Mouse (Mus musculus) hindbrain, embryonic 14.5 days (tissue): ENCODE measurements around the gene Kpna7. TPM values are rescaled to one million over a fixed set of nuclear protein-coding genes. Genes with fewer than 3 reads are reported as not detected.

ENCODE experiments used
- polyA plus RNA-seq: library from polyadenylated mRNA; unstranded; fragments of >200 nt; fragmentation: Nextera tagmentation; extraction: Ambion mirVana; gene quantifications from 2 replicates; pipeline ENCODE4 v1.2.1, GENCODE M21; 2014

Kpna7 gene
- polyA plus RNA-seq, 1 experiment from 2014 or later: not detected

Other genes with a start within 250 kb of the Kpna7 start
- gene Smurf1, start 118.2 kb downstream of the Kpna7 start, polyA plus RNA-seq: 43.6 and 44.0 TPM in 2 replicates
- not detected in 2 replicates for gene Gm4871, start 51.3 kb downstream of the Kpna7 start, polyA plus RNA-seq
- not detected in 2 replicates for gene 1700018F24Rik, start 41.0 kb downstream of the Kpna7 start, polyA plus RNA-seq
- 245 and 252 TPM in 2 replicates for gene Arpc1a, start 200 bp downstream of the Kpna7 start, polyA plus RNA-seq
- gene Arpc1b, start 30.2 kb upstream of the Kpna7 start, polyA plus RNA-seq: 44.2 and 51.8 TPM in 2 replicates
- 95.5 and 96.3 TPM in 2 replicates for gene Pdap1, start 56.2 kb upstream of the Kpna7 start, polyA plus RNA-seq
- gene Bud31, start 56.3 kb upstream of the Kpna7 start, polyA plus RNA-seq: 177 and 188 TPM in 2 replicates
- 17.5 and 18.2 TPM in 2 replicates for gene Ptcd1, start 83.1 kb upstream of the Kpna7 start, polyA plus RNA-seq
- 27.7 and 29.3 TPM in 2 replicates for gene Cpsf4, start 83.2 kb upstream of the Kpna7 start, polyA plus RNA-seq
- 561 and 664 TPM in 2 replicates for gene Atp5j2, start 108.0 kb upstream of the Kpna7 start, polyA plus RNA-seq
- gene Zkscan14, start 117.8 kb upstream of the Kpna7 start, polyA plus RNA-seq: 12.3 and 13.9 TPM in 2 replicates
- gene Zkscan5, start 120.5 kb upstream of the Kpna7 start, polyA plus RNA-seq: 12.0 and 15.6 TPM in 2 replicates
- 40.1 and 42.0 TPM in 2 replicates for gene Zfp655, start 147.7 kb upstream of the Kpna7 start, polyA plus RNA-seq
- gene Zscan25, start 196.5 kb upstream of the Kpna7 start, polyA plus RNA-seq: 0.54 and 1.1 TPM in 2 replicates